Mouse (Mus musculus): ENCODE measurements around the gene Abhd17a.
A peak's percentile ranks its signal among the peaks of the same experiment; 100 is the strongest.
"Not testable (repeated sequence)": the region's sequence is repeated elsewhere in the genome, so short reads cannot be mapped to it uniquely, and the experiment has no call there.

Abhd17a gene

DNA sequence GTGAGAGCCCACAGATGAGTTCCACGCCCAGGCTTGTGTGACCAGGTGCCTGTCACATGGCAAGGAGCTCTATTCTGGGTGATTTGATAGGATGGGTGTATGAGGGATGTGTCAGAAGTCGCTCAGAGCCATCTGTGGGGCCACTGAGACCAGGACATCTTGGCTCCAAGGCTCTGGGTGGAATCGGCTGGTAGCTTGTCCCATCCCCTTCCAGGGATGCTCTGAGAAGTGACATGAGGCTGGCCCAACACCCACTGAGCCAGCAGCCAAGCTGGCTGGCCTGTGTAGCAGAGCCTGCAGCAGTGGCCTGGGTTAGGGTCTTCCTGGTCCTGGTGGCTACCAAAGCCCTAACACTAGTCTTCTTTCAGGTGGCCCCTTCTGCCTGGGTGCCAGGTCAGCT is 18.3 kb upstream of the Abhd17a start:
- no peak for DNase-seq

DNA sequence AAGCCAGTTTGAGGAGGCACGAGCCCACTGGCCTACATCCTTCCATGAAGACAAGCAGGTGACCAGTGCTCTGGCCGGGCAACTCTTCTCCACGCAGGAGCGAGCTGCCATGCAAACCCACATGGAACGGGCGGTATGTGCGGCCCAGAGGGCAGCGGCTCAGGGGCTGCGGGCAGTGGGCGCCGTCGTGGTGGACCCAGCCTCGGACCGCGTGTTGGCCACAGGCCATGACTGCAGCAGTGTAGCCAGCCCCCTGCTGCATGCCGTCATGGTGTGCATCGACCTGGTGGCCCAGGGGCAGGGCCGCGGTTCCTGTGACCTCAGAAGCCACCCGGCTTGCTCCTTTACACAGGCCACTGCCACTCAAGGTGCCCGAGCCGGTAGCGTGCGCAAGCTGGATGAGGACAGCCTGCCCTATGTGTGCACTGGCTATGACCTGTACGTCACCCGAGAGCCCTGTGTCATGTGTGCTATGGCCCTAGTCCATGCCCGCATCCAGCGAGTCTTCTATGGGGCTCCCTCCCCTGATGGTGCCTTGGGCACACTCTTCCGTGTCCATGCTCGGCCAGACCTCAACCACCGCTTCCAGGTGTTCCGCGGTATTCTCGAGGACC is 16.7 kb upstream of the Abhd17a start:
- DNase-seq, result no peak

DNA sequence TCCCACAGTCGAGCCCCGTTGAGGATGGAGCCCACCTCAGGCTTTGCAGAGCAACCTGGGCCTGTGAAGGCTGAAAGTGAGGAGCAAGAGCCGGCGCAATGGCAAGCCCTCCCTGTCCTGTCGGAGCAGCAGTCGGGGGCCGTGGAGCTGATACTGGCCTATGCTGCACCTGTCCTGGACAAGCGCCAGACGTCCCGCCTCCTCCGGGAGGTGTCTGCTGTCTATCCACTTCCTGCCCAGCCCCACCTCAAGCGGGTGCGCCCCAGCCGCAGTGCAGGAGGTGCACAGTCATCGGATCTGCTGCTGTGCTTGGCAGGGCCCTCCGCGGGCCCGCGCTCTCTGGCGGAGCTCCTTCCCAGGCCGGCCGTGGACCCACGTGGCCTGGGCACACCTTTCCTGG is 16.2 kb upstream of the Abhd17a start:
- DNase-seq, result no peak

DNA sequence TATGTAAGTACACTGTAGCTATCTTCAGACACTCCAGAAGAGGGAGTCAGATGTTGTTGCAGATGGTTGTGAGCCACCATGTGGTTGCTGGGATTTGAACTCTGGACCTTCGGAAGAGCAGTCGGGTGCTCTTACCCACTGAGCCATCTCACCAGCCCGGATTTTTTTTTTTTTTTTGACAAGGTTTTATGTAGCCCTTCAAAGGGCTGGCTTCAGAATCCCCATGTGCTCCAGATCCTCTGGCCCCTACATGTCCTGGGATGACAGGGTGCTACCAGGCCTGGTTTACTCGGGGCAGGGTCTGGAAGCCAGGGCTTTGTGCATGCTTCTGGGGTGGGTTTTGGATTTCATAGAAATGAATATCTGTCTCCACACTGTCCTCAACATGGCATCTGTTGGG is 15.6 kb upstream of the Abhd17a start, which contains the start of gene Gm49322:
Gm49322 (plus strand) TSS at position 301 of the 400 bp plus-strand sequence.
- not testable (repeated sequence) for DNase-seq

DNA sequence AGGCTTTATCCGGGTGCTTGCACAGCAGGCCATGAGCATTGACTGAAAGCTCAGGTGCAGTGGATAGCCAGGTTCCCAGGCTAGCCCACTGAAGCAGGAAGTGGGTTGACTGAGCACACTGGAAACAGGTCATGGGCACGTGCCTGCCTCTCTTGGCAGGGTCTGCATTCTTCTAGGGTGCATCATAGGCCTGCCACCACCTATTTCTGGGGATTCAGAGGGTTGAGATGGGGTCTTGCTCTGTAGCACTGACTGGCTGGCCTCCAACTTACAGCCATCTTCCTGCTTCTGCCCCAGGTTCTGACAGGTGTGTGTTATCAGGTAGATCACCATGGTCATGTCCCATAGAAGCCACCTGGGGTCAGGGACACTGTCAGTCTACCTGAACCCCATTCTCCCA is 14.8 kb upstream of the Abhd17a start:
- no peak for DNase-seq

DNA sequence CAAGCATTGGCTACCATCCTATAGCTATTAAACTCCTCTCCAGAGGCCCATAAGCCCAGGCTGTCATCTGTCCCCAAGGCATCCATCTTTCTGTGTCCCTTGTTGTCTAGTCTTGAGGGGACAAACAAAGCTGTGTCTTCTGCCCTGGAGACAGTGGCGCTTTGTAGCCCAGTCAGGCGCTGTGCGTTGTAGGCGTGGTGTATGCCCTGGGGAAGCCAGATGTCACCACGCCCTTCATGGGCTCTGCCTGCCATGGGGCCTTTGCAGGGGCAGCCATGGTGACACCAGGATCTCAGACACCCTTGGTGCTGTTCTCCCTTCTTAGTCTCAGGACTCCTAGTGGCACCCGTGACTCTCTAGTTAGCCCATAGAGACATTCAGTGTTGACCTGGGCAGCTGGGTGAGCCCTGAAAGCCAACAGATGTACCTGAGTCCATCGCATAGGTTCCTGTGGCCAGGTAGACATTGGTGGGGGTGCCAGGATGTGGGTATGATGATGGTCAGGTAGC is 13.9 kb upstream of the Abhd17a start:
- DNase-seq, result no peak

DNA sequence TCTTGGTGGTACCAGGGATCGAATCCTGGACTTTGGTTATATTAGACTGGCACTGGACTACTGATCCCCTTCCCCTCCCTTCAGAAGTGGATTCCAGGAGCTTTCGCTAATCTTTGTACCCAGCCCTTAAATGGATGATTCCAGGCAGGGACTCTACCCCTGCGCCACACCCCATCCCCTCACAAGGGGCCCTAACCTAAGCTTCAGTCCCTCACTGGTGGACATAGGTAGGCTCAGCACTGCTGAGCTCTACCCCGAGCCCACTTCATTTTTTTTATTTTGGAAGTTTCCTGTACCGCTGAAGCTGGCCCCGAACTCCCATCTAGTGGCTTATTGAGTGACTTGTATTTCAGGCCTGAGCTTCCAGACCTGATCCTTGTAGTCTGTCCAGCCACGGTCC is 13.2 kb upstream of the Abhd17a start:
- DNase-seq, result no peak

DNA sequence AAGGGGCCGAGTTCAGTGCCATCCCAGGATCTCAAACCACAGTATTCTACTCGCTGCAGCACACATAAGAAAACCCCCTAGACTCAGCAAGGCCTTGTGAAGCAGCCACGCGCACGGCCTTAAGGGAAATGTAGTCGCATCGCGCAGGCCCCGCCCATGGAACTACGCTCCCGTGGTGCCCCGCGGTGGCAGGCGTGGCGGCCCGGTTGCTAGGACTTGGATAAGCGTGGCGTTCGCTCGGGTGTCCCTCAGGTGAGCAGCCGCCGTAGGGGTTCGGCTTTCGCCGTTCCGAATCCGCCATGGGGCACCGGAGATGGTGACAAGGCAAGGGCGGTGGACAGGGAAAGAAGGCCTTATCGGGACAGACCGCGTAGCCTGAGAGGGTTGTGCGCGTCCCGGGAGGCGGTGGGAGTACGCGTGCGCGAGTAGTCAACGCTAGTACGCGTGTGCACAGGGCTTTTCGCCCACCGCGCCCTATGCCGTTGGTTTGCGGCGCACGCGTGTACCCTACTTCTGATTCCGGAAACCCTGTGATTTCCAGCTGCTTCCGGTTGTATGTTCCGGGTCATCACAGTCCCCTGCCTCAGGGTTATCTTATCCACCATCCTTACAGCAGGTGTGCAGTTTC is 12.7 kb upstream of the Abhd17a start, which contains the start of the genes Scamp4 and Adat3:
Scamp4 (plus strand) TSS at position 175 of the 628 bp plus-strand sequence.
Adat3 (plus strand) TSS at position 183 of the 628 bp plus-strand sequence.
- DNase-seq, result peak; percentile 96

DNA sequence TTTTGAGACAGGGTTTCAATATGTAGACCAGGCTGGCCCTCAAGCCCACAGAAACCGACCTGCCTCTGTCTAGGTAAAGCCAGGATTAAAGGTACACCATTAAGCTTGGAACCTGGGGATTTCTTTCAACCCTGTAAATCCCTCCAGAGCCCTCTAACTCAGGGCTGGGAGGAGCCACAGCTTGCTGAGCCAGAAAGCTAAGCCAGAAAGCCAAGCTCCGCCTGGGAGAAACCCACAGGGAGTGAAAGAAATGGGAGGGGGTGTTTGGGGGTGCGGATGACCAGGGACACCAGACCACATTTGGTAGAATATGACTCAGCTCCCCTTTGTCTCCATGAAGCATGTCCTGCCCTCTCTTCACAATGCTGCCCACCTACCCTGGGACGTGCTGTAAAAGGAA is 6.2 kb upstream of the Abhd17a start:
- no peak for DNase-seq

DNA sequence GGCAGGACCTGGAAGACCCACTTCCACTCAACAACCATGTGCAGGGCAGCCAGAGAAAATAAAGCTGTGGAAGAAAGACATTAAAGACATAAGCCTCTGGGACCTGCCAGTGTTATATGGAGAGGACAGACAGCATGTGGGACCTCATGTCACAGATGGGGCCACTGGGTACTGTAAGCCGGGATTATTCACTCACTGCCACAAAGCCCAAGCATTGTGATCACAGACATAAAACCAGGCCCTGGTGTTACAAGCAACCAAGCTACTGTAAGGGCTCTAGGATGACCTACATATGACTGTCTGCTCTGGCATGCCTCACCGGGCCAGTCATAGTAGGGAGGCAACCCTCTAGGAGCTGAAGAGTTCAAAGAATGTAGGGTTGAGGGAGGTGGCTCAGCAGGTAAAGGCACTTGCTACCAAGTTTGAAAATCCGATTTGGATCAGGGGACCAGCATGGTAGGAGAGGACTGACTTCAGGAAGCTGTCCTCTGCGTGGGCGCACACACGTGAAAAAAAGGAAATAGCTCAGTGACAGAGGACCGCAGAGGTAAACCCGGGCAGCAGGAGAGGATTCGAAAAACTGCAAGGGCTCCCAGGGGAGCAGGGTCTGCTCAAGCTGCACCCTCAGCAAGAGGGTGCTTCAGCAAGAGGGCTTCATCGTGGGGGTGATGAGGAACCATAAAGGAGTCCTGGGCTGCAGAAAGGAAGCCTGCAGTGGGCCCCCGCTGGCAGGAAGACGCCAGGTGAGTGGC is 838 bp downstream of the Abhd17a start:
- DNase-seq, result no peak

DNA sequence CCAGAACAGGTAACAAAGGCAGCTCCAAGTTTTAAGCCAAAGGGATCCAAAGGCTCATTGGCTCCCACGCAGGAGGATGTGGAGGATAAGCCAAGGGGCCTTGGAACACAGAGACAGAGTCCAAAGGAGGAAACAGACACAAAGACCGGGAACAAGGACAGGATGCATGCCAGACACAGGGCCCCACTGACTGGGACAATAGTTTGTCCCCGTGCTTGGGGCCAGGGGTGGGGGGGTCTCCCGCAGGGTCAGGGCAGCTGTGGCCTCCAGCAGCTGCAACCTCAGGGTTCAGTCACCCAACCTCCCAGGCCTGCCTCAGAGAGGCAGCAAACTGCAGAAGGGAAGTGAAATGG is 2.9 kb downstream of the Abhd17a start:
- DNase-seq, result peak; percentile 69

DNA sequence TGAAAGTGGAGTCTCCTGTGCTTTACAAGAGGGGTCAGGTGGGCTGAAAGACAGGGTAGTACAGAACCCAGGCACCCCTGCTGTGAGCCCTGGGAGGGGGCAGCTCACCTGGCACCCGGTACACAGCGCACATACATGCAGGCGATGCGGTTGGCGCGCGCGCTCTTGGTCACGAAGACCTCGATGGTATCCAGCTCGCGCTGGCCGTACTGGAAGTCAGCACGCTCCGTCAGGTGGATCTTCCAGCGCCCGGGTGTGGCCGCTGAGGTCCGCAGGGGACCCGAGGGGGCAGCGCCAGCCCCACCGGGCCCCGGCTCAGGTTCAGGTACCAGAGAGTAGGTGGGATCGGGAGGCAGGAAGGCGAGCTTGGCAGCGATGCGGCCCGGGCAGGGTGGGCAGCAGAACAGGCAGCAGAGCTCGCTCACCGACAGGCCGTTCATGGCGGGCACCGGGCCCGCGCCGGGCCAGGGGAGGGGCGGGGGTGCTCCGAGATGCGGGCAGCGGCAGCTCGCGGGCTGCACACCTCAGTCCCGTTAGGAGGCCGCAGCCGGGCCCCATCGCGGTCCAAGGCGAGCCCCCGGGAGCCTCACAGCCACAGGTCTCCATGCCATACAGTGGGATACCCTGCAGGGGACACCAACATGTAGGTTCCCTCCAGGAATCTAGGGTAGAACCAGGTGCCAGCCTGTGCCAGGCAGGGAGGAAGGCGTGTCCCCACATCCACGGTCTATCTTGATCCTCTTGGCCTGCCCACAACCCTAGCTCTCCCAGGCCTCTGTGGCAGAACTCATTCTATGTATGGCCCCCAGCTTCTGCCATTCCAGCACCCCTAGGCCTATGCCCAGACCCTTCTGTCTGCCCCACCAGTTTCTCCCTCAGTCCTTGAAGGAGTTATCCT is 3.5 kb downstream of the Abhd17a start:
- no peak for DNase-seq

DNA sequence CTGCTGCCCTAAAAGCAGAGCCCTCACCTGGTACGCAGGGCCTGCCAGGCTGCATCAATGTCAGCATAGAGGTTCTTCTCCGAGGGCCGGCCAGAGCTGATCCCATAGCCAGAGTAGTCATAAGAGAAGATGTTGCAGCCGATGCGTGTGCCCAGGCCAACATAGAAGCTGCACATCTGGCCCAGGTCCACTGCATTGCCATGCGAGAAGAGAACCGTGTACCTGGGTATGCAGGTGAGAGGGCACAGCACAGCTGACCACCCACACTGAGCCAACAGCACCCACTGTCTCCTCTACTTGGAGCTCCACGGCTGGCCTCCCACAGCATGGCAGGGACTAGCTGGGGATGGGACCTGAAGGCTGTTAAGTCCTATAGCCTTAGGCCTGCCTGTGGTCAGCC is 4.6 kb downstream of the Abhd17a start:
- no peak for DNase-seq

DNA sequence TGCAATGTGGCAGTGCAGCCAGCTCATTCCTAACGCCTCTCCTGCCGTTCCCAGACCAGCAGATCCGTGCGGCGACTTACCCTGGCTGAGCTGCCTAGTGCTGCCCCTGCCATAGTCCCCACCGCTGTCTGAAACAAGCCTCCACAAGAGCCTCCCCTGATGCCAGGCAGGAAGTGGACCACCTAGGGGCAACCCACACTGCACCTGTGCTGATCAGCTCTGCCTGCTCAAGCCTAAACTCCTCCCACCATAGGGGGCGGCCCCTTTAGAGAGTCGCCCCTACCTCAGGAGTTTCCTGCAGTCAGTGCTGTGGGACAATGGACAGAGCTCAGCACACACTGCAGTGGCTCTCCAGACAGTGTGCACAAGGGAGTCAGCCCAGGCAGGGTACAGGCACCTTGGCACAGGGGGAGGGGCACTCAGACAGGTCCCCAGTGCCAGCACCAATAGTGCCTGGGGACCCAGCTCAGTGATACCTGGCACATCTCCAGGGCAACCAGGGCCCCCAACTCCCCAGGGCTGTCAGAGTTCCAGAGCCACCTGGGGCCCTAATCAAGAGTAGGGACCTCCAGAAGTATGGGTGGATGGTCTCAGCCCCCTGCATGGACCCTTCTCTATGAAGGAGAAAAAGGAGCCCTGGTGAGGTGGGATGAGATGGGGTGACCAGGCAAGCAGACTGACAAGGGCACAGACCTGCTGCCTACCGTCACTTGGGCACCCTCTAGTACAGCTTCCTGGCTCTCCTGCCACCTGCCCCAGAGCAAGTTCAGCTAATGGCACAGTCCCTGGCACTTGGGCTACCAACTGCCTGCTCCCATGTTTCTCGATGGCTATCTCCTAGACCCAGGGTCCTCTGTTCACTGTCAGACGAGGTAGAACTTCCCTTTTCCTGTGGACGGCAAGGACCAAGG is 5.2 kb downstream of the Abhd17a start:
- no peak for DNase-seq

DNA sequence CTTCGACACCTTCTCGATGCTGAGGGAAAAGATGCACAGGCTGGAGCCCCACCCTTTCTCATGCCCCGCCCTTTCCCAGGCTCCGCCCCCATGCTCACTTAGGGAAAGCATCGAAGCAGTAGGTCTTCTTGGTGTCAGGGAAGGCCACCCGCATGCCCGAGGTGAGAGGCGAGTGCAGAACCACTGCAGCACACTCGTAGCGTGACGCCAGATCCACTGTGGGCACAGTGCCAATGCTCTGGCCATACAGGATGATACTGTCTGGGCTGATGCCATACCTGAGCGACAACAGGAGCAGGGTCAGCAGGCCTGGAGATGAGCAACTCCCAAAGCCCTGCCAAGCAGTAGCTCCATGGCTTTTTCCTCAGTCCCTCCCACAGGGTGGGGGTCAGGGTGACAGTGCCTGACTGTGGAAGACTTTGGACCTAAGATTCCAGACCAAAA is 6.1 kb downstream of the Abhd17a start:
- DNase-seq, result peak; percentile 86

DNA sequence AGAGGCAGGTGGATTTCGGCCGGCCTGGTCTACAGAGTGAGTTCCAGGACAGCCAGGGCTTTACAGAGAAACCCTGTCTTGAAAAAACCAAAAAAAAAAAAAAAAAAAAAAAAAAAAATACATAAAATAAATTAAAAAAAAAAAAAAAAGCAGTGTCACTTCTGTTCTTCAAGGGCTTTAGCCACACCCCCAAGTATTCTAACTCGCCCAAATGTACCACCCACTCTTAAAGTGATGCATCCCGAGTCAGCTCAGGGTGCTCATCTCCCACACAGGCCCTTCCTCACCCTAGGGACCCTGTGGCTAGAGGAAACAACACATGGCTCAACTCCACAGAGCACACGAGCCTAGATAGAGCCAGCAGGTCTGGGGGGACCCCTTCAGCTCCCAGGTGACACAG is 7.1 kb downstream of the Abhd17a start:
- DNase-seq, result no peak

DNA sequence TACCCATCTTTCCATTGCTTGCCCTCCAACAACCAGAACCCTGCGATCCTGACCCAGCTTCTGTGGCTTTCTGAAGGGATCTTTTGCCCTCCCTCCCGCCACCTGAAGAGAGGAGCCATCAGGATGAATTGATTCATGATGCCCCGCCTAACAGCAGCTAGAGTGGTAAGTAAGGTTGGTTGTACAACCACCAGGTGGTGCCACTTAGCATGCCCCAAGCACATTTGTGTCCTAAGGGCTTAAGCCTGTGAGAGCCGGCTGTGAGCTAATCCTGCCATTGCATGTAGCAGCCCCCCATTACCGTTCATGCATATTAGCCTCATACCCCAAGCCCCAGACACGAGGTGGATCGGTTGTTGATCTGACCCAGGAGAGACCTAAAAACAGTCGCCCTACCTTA is 11.2 kb downstream of the Abhd17a start:
- DNase-seq, result peak; percentile 81

DNA sequence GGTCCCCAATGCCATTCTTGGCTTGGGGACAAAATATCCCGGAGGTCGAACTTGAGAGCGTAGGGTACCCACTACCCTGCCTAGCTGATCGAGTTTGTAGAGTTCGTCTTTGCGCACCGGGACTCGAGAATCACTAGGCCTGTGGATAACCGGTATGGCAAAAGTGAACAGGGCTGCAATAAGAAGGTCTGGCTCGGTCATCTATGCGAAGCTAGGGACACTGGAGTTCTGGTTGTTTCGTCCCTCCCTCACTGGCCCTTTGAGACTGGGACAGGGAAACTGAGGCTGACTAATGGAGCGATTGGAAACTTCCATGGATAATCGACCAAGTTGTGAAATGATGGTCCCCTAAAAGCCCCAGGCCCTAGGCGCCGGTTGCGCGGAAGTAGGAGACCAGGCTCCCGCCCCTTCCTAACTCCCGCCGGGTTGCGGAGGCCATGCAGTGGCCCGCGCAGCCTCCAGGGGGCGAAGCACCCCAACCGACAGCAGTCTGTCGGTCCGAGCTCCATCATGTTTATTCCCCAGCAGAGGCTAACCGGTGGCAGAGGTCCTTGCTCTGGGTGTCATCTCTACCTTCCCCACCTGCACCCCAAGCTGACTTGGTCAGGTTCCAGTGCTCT is 11.9 kb downstream of the Abhd17a start:
- DNase-seq, result peak; percentile 89

DNA sequence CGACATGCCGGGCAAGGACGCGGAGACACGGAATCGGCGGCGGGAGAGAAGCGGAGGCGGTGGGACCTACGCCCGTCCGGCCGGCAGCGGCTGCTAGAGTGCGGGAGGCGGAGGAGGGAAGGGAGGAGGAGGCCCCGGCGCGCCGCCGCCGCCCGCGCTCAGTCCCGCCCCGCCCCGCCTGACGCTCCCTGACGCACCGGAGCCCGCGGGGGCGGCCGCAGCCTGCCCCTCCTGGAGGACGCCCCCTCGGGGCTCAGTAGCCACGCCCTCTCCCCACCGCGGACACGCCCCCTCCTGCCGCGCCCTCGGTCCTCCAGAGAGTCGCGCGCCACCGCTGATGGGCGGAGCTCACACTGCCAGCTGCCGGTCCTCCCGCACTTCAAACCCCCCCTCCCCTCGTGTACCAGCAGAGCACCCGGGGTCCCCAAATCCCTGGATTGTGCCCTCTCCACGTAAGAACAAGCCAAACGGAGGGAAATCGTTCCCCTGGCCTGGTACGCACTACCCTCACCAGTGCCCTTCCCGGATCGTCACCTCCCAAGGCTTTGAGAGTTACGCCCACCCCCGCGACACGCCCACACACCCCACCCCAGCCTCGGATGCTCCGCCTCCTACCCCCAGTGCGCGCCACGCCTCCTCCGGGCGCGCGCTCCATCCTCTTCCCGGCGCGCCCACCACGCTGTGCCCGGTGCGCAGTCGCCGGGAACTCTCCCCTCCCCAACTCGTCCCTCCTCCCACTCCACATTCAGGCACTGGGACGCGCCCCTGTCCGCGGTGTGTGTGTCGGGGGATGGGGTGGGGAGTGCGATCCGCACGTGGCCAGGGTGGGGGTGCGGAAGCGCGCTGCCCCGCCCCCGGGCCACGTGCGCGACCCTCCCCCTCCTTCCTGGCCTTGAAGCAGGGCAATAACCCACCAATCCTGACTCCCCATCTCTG is 12.7 kb downstream of the Abhd17a start, which contains the start of gene Klf16:
Klf16 (minus strand) TSS at position 127 of the 936 bp plus-strand sequence.
- peak; percentile 99 for DNase-seq

Data from kidney, adult 9 months (tissue).